Mouse (Mus musculus): ENCODE data around the gene Ifit1.
"Not testable (repeated sequence)": the region's sequence is repeated elsewhere in the genome, so short reads cannot be mapped to it uniquely, and the experiment has no call there.

DNA sequence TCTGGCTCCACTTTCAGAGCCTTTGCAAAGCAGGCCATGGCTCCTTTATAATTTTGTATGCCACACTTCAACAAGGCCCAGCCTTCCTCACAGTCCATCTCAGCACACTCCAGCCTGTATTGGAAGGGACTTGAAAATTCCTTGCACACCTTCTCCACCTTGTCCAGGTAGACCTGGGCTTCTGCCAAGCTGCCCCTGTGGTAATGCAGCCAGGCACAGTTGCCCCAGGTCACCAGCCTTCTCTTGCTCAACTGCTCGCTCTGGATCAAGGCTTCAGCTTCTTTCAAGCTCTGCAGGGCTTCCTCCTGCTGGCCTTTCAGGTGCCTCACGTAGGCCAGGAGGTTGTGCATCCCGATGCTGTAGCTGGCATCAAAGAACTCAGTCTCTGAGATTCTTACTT, 46.1 kb upstream of the Ifit1 start:
- not testable (repeated sequence) for TF ChIP-seq POLR2A (IDR thresholded peaks at IDR 0.05; ENCODE audit: borderline replicate concordance, extremely low read depth, low read depth, low read length); CTCF (IDR thresholded peaks at IDR 0.05; ENCODE audit: insufficient read depth, low read length)
